In genomic region chr11:119407977-119408376, GRCm38 (mm10) we compare ENCODE assay signal across 18 mouse cellular contexts.
"Had no signal": no experiment of that assay in that cellular context is flagged by ENCODE, and none has a peak within 500 bp of the region (broad histone marks: within the 10 kb centered on the region; RNA-seq: fewer than 3 reads in every experiment).

No protein-coding gene starts in this region.

- ATAC-seq: intestine, embryonic 16.5 days; midbrain, embryonic 13.5 days; midbrain, embryonic 16.5 days had no signal

- H3K9me3 ChIP-seq: limb, embryonic 12.5 days; limb, embryonic 15.5 days; liver, embryonic 15.5 days; lung, embryonic 15.5 days; midbrain, embryonic 10.5 days; midbrain, embryonic 13.5 days; neural tube, embryonic 13.5 days had no signal

- H3K9ac ChIP-seq: limb, embryonic 12.5 days; limb, embryonic 15.5 days; liver, embryonic 15.5 days; lung, embryonic 15.5 days; midbrain, embryonic 13.5 days; neural tube, embryonic 13.5 days had no signal

- H3K27ac ChIP-seq: limb, embryonic 12.5 days; limb, embryonic 15.5 days; liver, embryonic 15.5 days; lung, embryonic 15.5 days; midbrain, embryonic 10.5 days; midbrain, embryonic 13.5 days; neural tube, embryonic 13.5 days had no signal

- H3K4me3 ChIP-seq: limb, embryonic 12.5 days; limb, embryonic 15.5 days; liver, embryonic 15.5 days; lung, embryonic 15.5 days; midbrain, embryonic 10.5 days; midbrain, embryonic 13.5 days; myocyte; neural tube, embryonic 13.5 days had no signal

- H3K27me3 ChIP-seq: limb, embryonic 12.5 days; limb, embryonic 15.5 days; liver, embryonic 15.5 days; lung, embryonic 15.5 days; midbrain, embryonic 13.5 days; neural tube, embryonic 13.5 days had no signal

- H3K36me3 ChIP-seq: midbrain, embryonic 10.5 days; midbrain, embryonic 13.5 days; neural tube, embryonic 13.5 days had no signal

- H3K4me2 ChIP-seq: limb, embryonic 12.5 days; limb, embryonic 15.5 days; liver, embryonic 15.5 days; lung, embryonic 15.5 days; midbrain, embryonic 13.5 days; neural tube, embryonic 13.5 days had no signal

- DNase-seq: kidney, postnatal 4 days; left cerebral cortex, postnatal 4 days; lung, adult 18-20 months; lung, postnatal 10 days; lung, postnatal 4 days; retina, postnatal 1 day; right cerebral cortex, postnatal 25 days; thymus, postnatal 36 days had no signal

- H3K4me1 ChIP-seq: limb, embryonic 12.5 days; liver, embryonic 15.5 days; lung, embryonic 15.5 days; midbrain, embryonic 10.5 days; midbrain, embryonic 13.5 days; neural tube, embryonic 13.5 days had no signal
